Mouse (Mus musculus) liver, embryonic 12.5 days (tissue): ENCODE measurements around the gene D430041D05Rik. TPM values are rescaled to one million over a fixed set of nuclear protein-coding genes. Genes with fewer than 3 reads are reported as not detected.

Source experiments
- ATAC-seq: fragments of 200-750 bp; cut with Nextera tagmentation; 2 replicates; pipeline ENCODE4 v1.8.0; 2017; ENCODE audit warnings: moderate number of reproducible peaks, mild to moderate bottlenecking, moderate library complexity
- H3K27ac ChIP-seq: fragments of 300-500 bp; sonication (generic); 2 replicates; pipeline ENCODE4 v1.5.1; 2016; ENCODE audit warnings: mild to moderate bottlenecking
- H3K27me3 ChIP-seq: fragments of 300-500 bp; sonication (generic); replicated peaks from 2 replicates; pipeline ENCODE4 v1.6.1; 2016; ENCODE audit warnings: mild to moderate bottlenecking, moderate library complexity
- H3K36me3 ChIP-seq: fragments of 300-500 bp; sonication (generic); 2 replicates; pipeline ENCODE4 v1.6.1; 2016; ENCODE audit warnings: mild to moderate bottlenecking, moderate library complexity
- H3K4me1 ChIP-seq: fragments of 300-500 bp; sonication (generic); 2 replicates; pipeline ENCODE4 v1.6.1; 2016
- H3K4me2 ChIP-seq: fragments of 300-500 bp; sonication (generic); 2 replicates; pipeline ENCODE4 v1.6.1; 2016; ENCODE audit warnings: mild to moderate bottlenecking, moderate library complexity
- H3K4me3 ChIP-seq: fragments of 300-500 bp; sonication (generic); 2 replicates; pipeline ENCODE4 v1.5.1; 2016; ENCODE audit warnings: mild to moderate bottlenecking, moderate library complexity
- H3K9ac ChIP-seq: fragments of 300-500 bp; sonication (generic); 2 replicates; pipeline ENCODE4 v1.6.1; 2016; ENCODE audit warnings: mild to moderate bottlenecking, moderate library complexity
- H3K9me3 ChIP-seq: fragments of 300-500 bp; sonication (generic); replicated peaks from 2 replicates; pipeline ENCODE4 v1.6.1; 2016; ENCODE audit warnings: mild to moderate bottlenecking, moderate library complexity
- WGBS: fragments of 180-500 bp; shearing (Covaris S2); methylation state at CpG from one replicate; pipeline ENCODE4 v1.1.7; 2016; ENCODE audit not compliant: insufficient replicate concordance; 5-methylcytosine and 5-hydroxymethylcytosine counted together
- polyA plus RNA-seq: library from polyadenylated mRNA; unstranded; fragments of >200 nt; fragmentation: Nextera tagmentation; extraction: Ambion mirVana; gene quantifications from 2 replicates; pipeline ENCODE4 v1.2.1, GENCODE M21; 2016

D430041D05Rik gene
- polyA plus RNA-seq, 1 experiment from 2014 or later, result 0.02 TPM

GRCm38 (mm10) chr2:104371606-104372130, 39.1 kb downstream of the D430041D05Rik start:
- no peak overlapping the region for H3K27ac ChIP-seq
- no peak for ATAC-seq
- H3K9me3 ChIP-seq, result no peaks in the 10 kb centered on the region
- H3K4me3 ChIP-seq, result no peak overlapping the region
- H3K36me3 ChIP-seq, result no peaks in the 10 kb centered on the region
- 52% methylated on average over 6 of the region's 6 CpGs for WGBS
- H3K27me3 ChIP-seq, result no peaks in the 10 kb centered on the region
- no peaks in the 10 kb centered on the region for H3K4me1 ChIP-seq
- H3K4me2 ChIP-seq, result no peak overlapping the region
- H3K9ac ChIP-seq, result no peak overlapping the region

- Histone ChIP-seq H3K9me3 (no peaks in the 10 kb centered on the region), H3K4me3 (no peak overlapping the region), H3K4me1 (no peaks in the 10 kb centered on the region), H3K27ac (no peak overlapping the region), H3K36me3 (no peaks in the 10 kb centered on the region), H3K9ac (no peak overlapping the region), H3K27me3 (no peaks in the 10 kb centered on the region), H3K4me2 (no peak overlapping the region)
- no peak for ATAC-seq
- WGBS, result 44% methylated on average over 6 of the region's 6 CpGs
Measured at GRCm38 (mm10) chr2:104367836-104368298, 42.9 kb downstream of the D430041D05Rik start.

- Histone ChIP-seq H3K36me3 (no peaks in the 10 kb centered on the region), H3K4me2 (no peak overlapping the region), H3K4me3 (no peak overlapping the region), H3K27ac (no peak overlapping the region), H3K27me3 (no peaks in the 10 kb centered on the region), H3K9ac (no peak overlapping the region), H3K9me3 (no peaks in the 10 kb centered on the region), H3K4me1 (no peaks in the 10 kb centered on the region)
- WGBS, result 74% methylated on average over 2 of the region's 2 CpGs
- no peak for ATAC-seq
Measured at GRCm38 (mm10) chr2:104367291-104367690, 43.5 kb downstream of the D430041D05Rik start.

- H3K4me1 ChIP-seq, result no peaks in the 10 kb centered on the region
- ATAC-seq, result no peak
- H3K9ac ChIP-seq, result no peak overlapping the region
- H3K9me3 ChIP-seq, result no peaks in the 10 kb centered on the region
- H3K36me3 ChIP-seq, result no peaks in the 10 kb centered on the region
- H3K27ac ChIP-seq, result no peak overlapping the region
- H3K27me3 ChIP-seq, result no peaks in the 10 kb centered on the region
- WGBS, result 54% methylated on average over 3 of the region's 3 CpGs
- no peak overlapping the region for H3K4me2 ChIP-seq
- H3K4me3 ChIP-seq, result no peak overlapping the region
Measured at GRCm38 (mm10) chr2:104359305-104359704, 51.5 kb downstream of the D430041D05Rik start.

GRCm38 (mm10) chr2:104358881-104359280, 51.9 kb downstream of the D430041D05Rik start:
- H3K27me3 ChIP-seq, result no peaks in the 10 kb centered on the region
- no peak overlapping the region for H3K4me3 ChIP-seq
- H3K27ac ChIP-seq, result no peak overlapping the region
- H3K9ac ChIP-seq, result no peak overlapping the region
- no peaks in the 10 kb centered on the region for H3K9me3 ChIP-seq
- no peak for ATAC-seq
- 90% methylated on average over 1 of the region's 1 CpGs for WGBS
- no peaks in the 10 kb centered on the region for H3K36me3 ChIP-seq
- no peaks in the 10 kb centered on the region for H3K4me1 ChIP-seq
- no peak overlapping the region for H3K4me2 ChIP-seq

GRCm38 (mm10) chr2:104356531-104356930, 54.3 kb downstream of the D430041D05Rik start:
- no peaks in the 10 kb centered on the region for H3K4me1 ChIP-seq
- no peak for ATAC-seq
- H3K27ac ChIP-seq, result no peak overlapping the region
- H3K4me3 ChIP-seq, result no peak overlapping the region
- 57% methylated on average over 4 of the region's 4 CpGs for WGBS
- H3K36me3 ChIP-seq, result no peaks in the 10 kb centered on the region
- no peaks in the 10 kb centered on the region for H3K9me3 ChIP-seq
- no peak overlapping the region for H3K4me2 ChIP-seq
- H3K27me3 ChIP-seq, result no peaks in the 10 kb centered on the region
- H3K9ac ChIP-seq, result no peak overlapping the region

GRCm38 (mm10) chr2:104354117-104354516, 56.7 kb downstream of the D430041D05Rik start:
- no peaks in the 10 kb centered on the region for H3K27me3 ChIP-seq
- no peaks in the 10 kb centered on the region for H3K4me1 ChIP-seq
- ATAC-seq, result no peak
- no peak overlapping the region for H3K4me2 ChIP-seq
- no peak overlapping the region for H3K9ac ChIP-seq
- no peaks in the 10 kb centered on the region for H3K9me3 ChIP-seq
- H3K27ac ChIP-seq, result no peak overlapping the region
- H3K4me3 ChIP-seq, result no peak overlapping the region
- no peaks in the 10 kb centered on the region for H3K36me3 ChIP-seq

GRCm38 (mm10) chr2:104352204-104352493, 58.7 kb downstream of the D430041D05Rik start:
- Histone ChIP-seq H3K4me3 (no peak overlapping the region), H3K36me3 (no peaks in the 10 kb centered on the region), H3K9me3 (no peaks in the 10 kb centered on the region), H3K27ac (no peak overlapping the region), H3K4me1 (no peaks in the 10 kb centered on the region), H3K4me2 (no peak overlapping the region), H3K9ac (no peak overlapping the region), H3K27me3 (no peaks in the 10 kb centered on the region)
- no peak for ATAC-seq
- 66% methylated on average over 1 of the region's 1 CpGs for WGBS

GRCm38 (mm10) chr2:104351415-104352203, 59.2 kb downstream of the D430041D05Rik start:
- no peak overlapping the region for H3K9ac ChIP-seq
- no peak overlapping the region for H3K27ac ChIP-seq
- 69% methylated on average over 13 of the region's 13 CpGs for WGBS
- no peak for ATAC-seq
- no peaks in the 10 kb centered on the region for H3K9me3 ChIP-seq
- H3K4me3 ChIP-seq, result no peak overlapping the region
- H3K36me3 ChIP-seq, result no peaks in the 10 kb centered on the region
- H3K4me1 ChIP-seq, result no peaks in the 10 kb centered on the region
- H3K27me3 ChIP-seq, result no peaks in the 10 kb centered on the region
- no peak overlapping the region for H3K4me2 ChIP-seq

GRCm38 (mm10) chr2:104337619-104338018, 73.2 kb downstream of the D430041D05Rik start:
- no peak overlapping the region for H3K4me3 ChIP-seq

GRCm38 (mm10) chr2:104335824-104336223, 75.0 kb downstream of the D430041D05Rik start:
- Histone ChIP-seq H3K4me2 (no peak overlapping the region), H3K9me3 (no peaks in the 10 kb centered on the region), H3K27ac (no peak overlapping the region), H3K4me1 (no peaks in the 10 kb centered on the region), H3K27me3 (no peaks in the 10 kb centered on the region), H3K4me3 (no peak overlapping the region), H3K36me3 (no peaks in the 10 kb centered on the region), H3K9ac (no peak overlapping the region)
- ATAC-seq, result no peak
- 58% methylated on average over 6 of the region's 6 CpGs for WGBS

More at GRCm38 (mm10) chr2:104337619-104338018, 73.2 kb downstream of the D430041D05Rik start:
- Histone ChIP-seq H3K9me3 (no peaks in the 10 kb centered on the region), H3K36me3 (no peaks in the 10 kb centered on the region), H3K9ac (no peak overlapping the region), H3K27ac (no peak overlapping the region), H3K4me1 (no peaks in the 10 kb centered on the region), H3K4me2 (no peak overlapping the region), H3K27me3 (no peaks in the 10 kb centered on the region)
- no peak for ATAC-seq

- H3K27me3 ChIP-seq, result no peaks in the 10 kb centered on the region
- WGBS, result 49% methylated on average over 5 of the region's 5 CpGs
- no peak for ATAC-seq
- H3K4me3 ChIP-seq, result no peak overlapping the region
- H3K9ac ChIP-seq, result no peak overlapping the region
- H3K36me3 ChIP-seq, result no peaks in the 10 kb centered on the region
- no peaks in the 10 kb centered on the region for H3K4me1 ChIP-seq
- no peak overlapping the region for H3K27ac ChIP-seq
- no peaks in the 10 kb centered on the region for H3K9me3 ChIP-seq
- H3K4me2 ChIP-seq, result no peak overlapping the region
Measured at GRCm38 (mm10) chr2:104333952-104334351, 76.9 kb downstream of the D430041D05Rik start.

GRCm38 (mm10) chr2:104332707-104333106, 78.1 kb downstream of the D430041D05Rik start:
- Histone ChIP-seq H3K9me3 (no peaks in the 10 kb centered on the region), H3K9ac (no peak overlapping the region), H3K4me1 (no peaks in the 10 kb centered on the region), H3K4me2 (no peak overlapping the region), H3K27me3 (no peaks in the 10 kb centered on the region), H3K27ac (no peak overlapping the region), H3K36me3 (no peaks in the 10 kb centered on the region), H3K4me3 (no peak overlapping the region)
- WGBS, result 63% methylated on average over 4 of the region's 4 CpGs
- no peak for ATAC-seq
